Mouse (Mus musculus): ENCODE measurements around the gene Gusb.
A peak's percentile ranks its signal among the peaks of the same experiment; 100 is the strongest.

Gene Gusb

GRCm38 (mm10) chr5:129968417-129968816 is 34.4 kb downstream of the Gusb start:
- DNase-seq: no peak

- DNase-seq: no peak
Measured at GRCm38 (mm10) chr5:129966448-129966847, 36.4 kb downstream of the Gusb start.

DNA sequence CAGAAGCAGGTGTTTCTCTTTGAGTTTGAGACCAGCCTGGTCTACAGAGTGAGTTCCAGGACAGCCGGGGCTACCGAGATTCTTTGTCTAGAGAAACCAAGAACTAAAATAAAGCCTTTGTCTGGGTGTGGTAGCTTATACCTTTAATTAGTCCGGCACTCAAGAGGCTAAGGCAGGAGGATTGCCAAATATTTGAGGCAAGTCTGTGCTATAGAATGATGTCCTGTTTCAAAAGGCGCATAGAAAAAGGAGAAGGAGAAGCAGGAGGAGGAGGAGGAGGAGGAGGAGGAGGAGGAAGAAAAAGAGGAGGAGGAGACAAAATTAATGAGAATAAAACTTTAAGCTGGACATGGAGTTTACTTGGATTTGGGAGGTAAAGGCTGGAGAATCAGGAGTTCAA is 39.6 kb downstream of the Gusb start:
- DNase-seq: no peak

- no peak for DNase-seq
Measured at GRCm38 (mm10) chr5:129955792-129956191, 47.1 kb downstream of the Gusb start.

GRCm38 (mm10) chr5:129954473-129955254 is 48.2 kb downstream of the Gusb start:
- no peak for DNase-seq

DNA sequence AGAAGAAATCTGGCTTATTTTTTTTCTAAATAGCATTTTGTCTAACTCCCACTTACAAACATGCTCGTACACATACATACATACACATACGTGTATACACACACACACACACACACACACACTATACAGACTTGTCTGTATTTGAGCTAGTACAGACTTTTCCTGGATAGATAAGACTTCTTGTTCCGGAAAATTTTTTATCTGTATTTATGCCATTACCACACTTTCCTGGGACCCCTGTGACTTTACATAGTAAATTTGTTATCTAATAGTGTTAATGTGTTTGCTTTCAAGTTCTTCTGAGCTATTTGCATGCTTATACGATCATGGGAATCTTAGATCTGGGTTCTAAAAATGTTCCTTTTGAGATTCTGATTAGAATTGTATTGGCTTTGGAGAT is 50.7 kb downstream of the Gusb start:
- no peak for DNase-seq

DNA sequence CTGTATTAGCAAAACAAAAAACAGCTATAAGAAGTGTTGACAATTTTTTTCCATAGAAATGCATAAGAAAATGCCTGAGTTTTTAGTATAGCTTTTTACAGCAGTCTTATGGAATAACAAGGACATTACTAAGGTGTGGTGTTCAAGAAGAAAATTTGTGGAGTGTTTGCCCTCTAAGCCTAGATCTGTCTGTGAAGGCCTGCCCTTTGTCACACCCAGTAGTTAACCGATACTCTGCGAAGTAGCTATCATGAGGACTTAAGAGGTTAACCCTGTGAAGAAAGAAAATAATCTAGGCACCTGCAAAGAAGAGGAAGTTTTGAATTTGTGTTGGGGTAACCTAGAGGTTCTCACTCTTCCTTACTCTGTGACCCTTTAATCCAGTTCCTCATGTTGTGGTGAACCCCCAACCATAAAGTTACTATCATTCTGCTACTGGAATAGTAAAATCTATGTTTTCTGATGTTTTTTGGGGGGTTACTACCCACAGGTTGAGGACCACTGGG is 55.3 kb downstream of the Gusb start:
- no peak for DNase-seq

- DNase-seq: no peak
Measured at GRCm38 (mm10) chr5:129943402-129943801, 59.4 kb downstream of the Gusb start.

- DNase-seq: peak; percentile 53 to 60
Measured at GRCm38 (mm10) chr5:129942073-129942939, 60.5 kb downstream of the Gusb start.

DNA sequence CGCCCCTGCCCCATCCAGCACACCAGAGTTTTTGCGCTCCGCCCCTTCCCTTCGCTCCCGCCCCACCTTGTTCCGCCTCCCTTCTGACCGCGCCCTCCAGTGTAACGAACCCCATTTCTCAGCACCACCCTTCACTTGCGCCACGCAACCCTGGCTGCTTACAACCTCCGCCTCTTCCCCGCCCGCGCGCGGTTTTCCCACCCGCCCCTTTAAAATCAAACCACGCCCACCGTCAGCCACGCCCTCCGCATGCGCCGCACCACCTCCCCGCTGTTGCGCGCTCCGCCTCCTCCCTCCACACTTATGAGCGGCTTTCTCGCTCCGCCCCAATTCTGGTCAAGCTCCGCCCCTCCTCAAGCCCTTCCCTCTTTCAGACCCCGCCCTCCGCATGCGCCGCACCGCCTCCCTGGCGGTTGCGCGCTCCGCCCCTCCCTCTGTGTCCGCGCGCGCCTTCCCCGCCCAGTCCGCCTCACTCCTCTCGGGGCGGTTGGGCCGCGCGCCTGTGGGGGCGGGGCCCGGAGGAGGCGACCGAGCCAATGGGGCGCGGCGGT is 61.3 kb downstream of the Gusb start, which contains the start of gene Vkorc1l1:
Gene Vkorc1l1 (plus strand): TSS at position 476 of the 551 bp plus-strand sequence.
- DNase-seq: peak; percentile 98 to 99

GRCm38 (mm10) chr5:129940736-129941494 is 61.9 kb downstream of the Gusb start:
- DNase-seq: no peak

GRCm38 (mm10) chr5:129940281-129940680 is 62.6 kb downstream of the Gusb start:
- DNase-seq: no peak

Data from lung, postnatal 4 days (tissue).